Mouse (Mus musculus): ENCODE measurements around the gene Olfr798. TPM values are rescaled to one million over a fixed set of nuclear protein-coding genes. Genes with fewer than 3 reads are reported as not detected.

Gene Olfr798
- polyA plus RNA-seq, 1 experiment = not detected

DNA sequence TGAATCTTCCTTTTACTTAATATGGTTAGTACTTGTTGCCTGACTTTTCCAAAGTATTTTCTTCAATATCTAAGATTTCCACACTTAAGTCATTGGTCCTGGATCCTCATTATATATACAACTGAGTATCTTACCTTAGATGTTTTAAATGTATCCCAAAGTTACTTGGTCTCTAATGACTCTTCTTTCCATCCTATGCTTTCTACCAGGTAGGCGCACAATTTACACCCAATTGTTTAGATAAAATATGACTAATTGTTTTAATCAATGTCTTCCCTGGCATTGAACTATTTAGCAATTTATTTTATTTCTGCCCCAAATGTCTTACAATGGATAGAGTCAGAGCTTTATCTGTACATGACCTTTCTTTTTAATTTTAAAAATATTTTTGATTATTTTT is 15.3 kb downstream of the Olfr798 start, which contains the start of gene Olfr796:
Olfr796 (minus strand) TSS at position 101 of the 400 bp plus-strand sequence.
- Histone ChIP-seq H3K27me3 (ENCODE audit: control insufficient read depth, insufficient read depth, low read length) (no peaks in the 10 kb centered on the region), H3K4me1 (ENCODE audit: control insufficient read depth, insufficient read depth, insufficient read length, low read length) (no peaks in the 10 kb centered on the region), H3K27ac (ENCODE audit: insufficient read depth, low read depth, low read length) (no peak within 1 kb of the TSS), H3K36me3 (ENCODE audit: control insufficient read depth, insufficient read depth, low read length) (no peaks in the 10 kb centered on the region), H3K4me3 (ENCODE audit: low read depth, low read length) (no peak within 1 kb of the TSS)
- TF ChIP-seq POLR2A (IDR thresholded peaks at IDR 0.05; ENCODE audit: low read depth, low read length) (no peak), CTCF (IDR thresholded peaks at IDR 0.05; ENCODE audit: extremely low read depth, insufficient read length, insufficient replicate concordance, low read depth, low read length) (no peak)
- 87% methylated on average over 1 of the region's 1 CpGs for WGBS

DNA sequence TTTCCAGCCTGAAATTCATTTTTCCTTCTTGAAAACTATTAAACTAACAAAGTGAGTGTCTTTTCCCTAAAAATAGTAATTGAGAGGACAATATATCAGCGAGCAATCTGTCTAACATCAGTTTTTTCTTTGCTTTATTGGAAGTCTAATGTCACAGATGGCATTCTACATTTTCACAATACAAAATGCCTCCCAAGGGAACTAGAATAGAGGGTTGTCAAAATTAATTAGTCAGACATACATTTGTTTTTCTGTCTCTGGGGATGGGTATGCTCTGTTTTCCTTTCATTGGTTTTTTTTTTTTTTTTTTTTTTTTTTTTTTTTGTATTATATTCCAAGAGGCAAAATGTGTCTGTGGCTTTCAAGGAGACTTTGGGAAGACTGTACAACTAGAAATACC is 50.7 kb downstream of the Olfr798 start:
- Histone ChIP-seq H3K27ac (ENCODE audit: insufficient read depth, low read depth, low read length) (no peak overlapping the region), H3K36me3 (ENCODE audit: control insufficient read depth, insufficient read depth, low read length) (no peaks in the 10 kb centered on the region), H3K4me1 (ENCODE audit: control insufficient read depth, insufficient read depth, insufficient read length, low read length) (no peaks in the 10 kb centered on the region), H3K4me3 (ENCODE audit: low read depth, low read length) (no peak overlapping the region), H3K27me3 (ENCODE audit: control insufficient read depth, insufficient read depth, low read length) (no peaks in the 10 kb centered on the region)
- WGBS = 55% methylated on average over 1 of the region's 1 CpGs
- TF ChIP-seq CTCF (IDR thresholded peaks at IDR 0.05; ENCODE audit: extremely low read depth, insufficient read length, insufficient replicate concordance, low read depth, low read length) (no peak), POLR2A (IDR thresholded peaks at IDR 0.05; ENCODE audit: low read depth, low read length) (no peak)

Other genes starting within 250 kb of the Olfr798 start
- gene Olfr784, start 243.9 kb downstream of the Olfr798 start, polyA plus RNA-seq (2012; rRNA removed) = not detected in 2 replicates
- not detected in 2 replicates for gene Olfr785, start 222.5 kb downstream of the Olfr798 start, polyA plus RNA-seq (2012; rRNA removed)
- not detected in 2 replicates for gene Olfr786, start 200.6 kb downstream of the Olfr798 start, polyA plus RNA-seq (2012; rRNA removed)
- gene Olfr787, start 166.1 kb downstream of the Olfr798 start, polyA plus RNA-seq (2012; rRNA removed) = not detected in 2 replicates
- not detected in 2 replicates for gene Olfr788, start 156.9 kb downstream of the Olfr798 start, polyA plus RNA-seq (2012; rRNA removed)
- not detected in 2 replicates for gene Olfr789, start 143.2 kb downstream of the Olfr798 start, polyA plus RNA-seq (2012; rRNA removed)
- not detected in 2 replicates for gene Olfr790, start 129.4 kb downstream of the Olfr798 start, polyA plus RNA-seq (2012; rRNA removed)
- not detected in 2 replicates for gene Olfr791, start 106.1 kb downstream of the Olfr798 start, polyA plus RNA-seq (2012; rRNA removed)
- gene Olfr792, start 88.8 kb downstream of the Olfr798 start, polyA plus RNA-seq (2012; rRNA removed) = not detected in 2 replicates
- gene Olfr794, start 60.3 kb downstream of the Olfr798 start, polyA plus RNA-seq (2012; rRNA removed) = not detected in 2 replicates
- not detected in 2 replicates for gene Olfr796, start 15.4 kb downstream of the Olfr798 start, polyA plus RNA-seq (2012; rRNA removed)
- gene Olfr799, start 9.6 kb upstream of the Olfr798 start, polyA plus RNA-seq (2012; rRNA removed) = not detected in 2 replicates
- not detected in 2 replicates for gene Olfr800, start 29.8 kb upstream of the Olfr798 start, polyA plus RNA-seq (2012; rRNA removed)
- not detected in 2 replicates for gene Olfr801, start 45.9 kb upstream of the Olfr798 start, polyA plus RNA-seq (2012; rRNA removed)
- not detected in 2 replicates for gene Olfr802, start 60.2 kb upstream of the Olfr798 start, polyA plus RNA-seq (2012; rRNA removed)
- gene Olfr803, start 66.4 kb upstream of the Olfr798 start, polyA plus RNA-seq (2012; rRNA removed) = not detected in 2 replicates
- not detected in 2 replicates for gene Olfr804, start 75.3 kb upstream of the Olfr798 start, polyA plus RNA-seq (2012; rRNA removed)
- gene Olfr805, start 101.4 kb upstream of the Olfr798 start, polyA plus RNA-seq (2012; rRNA removed) = not detected in 2 replicates
- gene Olfr806, start 114.0 kb upstream of the Olfr798 start, polyA plus RNA-seq (2012; rRNA removed) = not detected in 2 replicates
- not detected in 2 replicates for gene Olfr807, start 129.9 kb upstream of the Olfr798 start, polyA plus RNA-seq (2012; rRNA removed)
- not detected in 2 replicates for gene Olfr808, start 137.5 kb upstream of the Olfr798 start, polyA plus RNA-seq (2012; rRNA removed)
- not detected in 2 replicates for gene Olfr809, start 146.7 kb upstream of the Olfr798 start, polyA plus RNA-seq (2012; rRNA removed)
- gene Olfr810, start 167.0 kb upstream of the Olfr798 start, polyA plus RNA-seq (2012; rRNA removed) = not detected in 2 replicates
- gene Olfr811, start 176.5 kb upstream of the Olfr798 start, polyA plus RNA-seq (2012; rRNA removed) = not detected in 2 replicates
- gene Olfr812, start 218.2 kb upstream of the Olfr798 start, polyA plus RNA-seq (2012; rRNA removed) = not detected in 2 replicates
- not detected in 2 replicates for gene Olfr813, start 227.4 kb upstream of the Olfr798 start, polyA plus RNA-seq (2012; rRNA removed)